ENCODE assay signal across 18 mouse cellular contexts in genomic region chr4:135597571-135597970, GRCm38 (mm10). TPM values are rescaled to one million over a fixed set of nuclear protein-coding genes. Genes with fewer than 3 reads are reported as not detected.
DNase-seq lines count a peak whose midpoint lies in the region; ATAC-seq and TF ChIP-seq lines count a peak whose summit lies in the region.
"Had no signal": no experiment of that assay in that cellular context is flagged by ENCODE, and none has a peak within 500 bp of the region (broad histone marks: within the 10 kb centered on the region; RNA-seq: fewer than 3 reads in every experiment).

No protein-coding gene starts in this region.

- H3K9me3 ChIP-seq in heart, postnatal 0 days (replicated peaks; ENCODE audit: control insufficient read depth, low read length) = peaks cover 8% of the 10 kb centered on the region; the same call in 1 of the 2 replicates
- no peaks in the 10 kb centered on the region for H3K9me3 ChIP-seq in midbrain, embryonic 15.5 days

- H3K4me2 ChIP-seq in heart, postnatal 0 days (ENCODE audit: low read depth, low read length) = no peak overlapping the region
- no peak overlapping the region for H3K4me2 ChIP-seq in midbrain, embryonic 15.5 days
- H3K4me2 ChIP-seq: embryonic facial prominence, embryonic 13.5 days; midbrain, embryonic 12.5 days; neural tube, embryonic 12.5 days had no signal

- no peak overlapping the region for H3K4me3 ChIP-seq in heart, postnatal 0 days (ENCODE audit: low read depth, low read length)
- no peak overlapping the region for H3K4me3 ChIP-seq in midbrain, embryonic 15.5 days
- H3K4me3 ChIP-seq: embryonic facial prominence, embryonic 13.5 days; gastrocnemius, adult 2 months; heart, adult 2 months; midbrain, embryonic 12.5 days; neural tube, embryonic 12.5 days had no signal

- intact Hi-C loops in heart, postnatal 10 days (cut with DNase I) = no loop called here

- no peak overlapping the region for H3K9ac ChIP-seq in heart, postnatal 0 days (replicated peaks; ENCODE audit: low read depth, low read length)
- H3K9ac ChIP-seq in midbrain, embryonic 15.5 days = no peak overlapping the region
- H3K9ac ChIP-seq: embryonic facial prominence, embryonic 13.5 days; midbrain, embryonic 12.5 days; neural tube, embryonic 12.5 days had no signal

- no peak for TF ChIP-seq CTCF in heart, postnatal 0 days (IDR thresholded peaks at IDR 0.05; ENCODE audit: low read depth)

- ATAC-seq in heart, postnatal 0 days (ENCODE audit: insufficient read depth, low read depth) = peak; percentile 27
- no peak for ATAC-seq in midbrain, embryonic 15.5 days (replicated peaks)
- ATAC-seq: forebrain, embryonic 14.5 days had no signal

- H3K27ac ChIP-seq in heart, postnatal 0 days (ENCODE audit: low read depth) = no peak overlapping the region
- H3K27ac ChIP-seq in midbrain, embryonic 15.5 days = no peak overlapping the region
- H3K27ac ChIP-seq: embryonic facial prominence, embryonic 13.5 days; gastrocnemius, adult 2 months; heart, adult 2 months; midbrain, embryonic 12.5 days; neural tube, embryonic 12.5 days had no signal

- peaks cover 8% of the 10 kb centered on the region; the same call in 1 of the 2 replicates for H3K4me1 ChIP-seq in heart, postnatal 0 days (ENCODE audit: control insufficient read depth, insufficient read depth)
- peaks cover 8% of the 10 kb centered on the region for H3K4me1 ChIP-seq in midbrain, embryonic 15.5 days

- no peak for TF ChIP-seq EP300 in heart, postnatal 0 days (IDR thresholded peaks at IDR 0.05; ENCODE audit: low read depth)

- H3K27me3 ChIP-seq in heart, postnatal 0 days (ENCODE audit: control insufficient read depth, insufficient read depth, low read length) = no peaks in the 10 kb centered on the region
- H3K27me3 ChIP-seq in midbrain, embryonic 15.5 days (replicated peaks) = no peaks in the 10 kb centered on the region
- H3K27me3 ChIP-seq: embryonic facial prominence, embryonic 13.5 days; midbrain, embryonic 12.5 days; neural tube, embryonic 12.5 days had no signal

- DNase-seq in heart, postnatal 0 days (ENCODE audit: low spot score) = no peak
- no peak for DNase-seq in heart, postnatal 10 days
- peak; percentile 11 for DNase-seq in lung, postnatal 36 days
- DNase-seq in lung, postnatal 10 days = no peak
- peak; percentile 14 to 23 for DNase-seq in kidney, postnatal 4 days
- DNase-seq in urinary bladder, postnatal 25 days (ENCODE audit: low spot score) = peak; percentile 54
- no peak for DNase-seq in right cerebral cortex, postnatal 36 days (ENCODE audit: low spot score in 2 of 2)
- DNase-seq: B cell, adult 2 months; gastrocnemius, adult 2 months; heart, adult 2 months; lung, adult 2 months; thymus, postnatal 25 days had no signal

- WGBS in heart, postnatal 0 days = 88% methylated on average over 5 of the region's 5 CpGs
- whole genome bisulfite sequencing in midbrain, embryonic 15.5 days = 92% methylated on average over 5 of the region's 5 CpGs

- no peaks in the 10 kb centered on the region for H3K36me3 ChIP-seq in heart, postnatal 0 days (replicated peaks; ENCODE audit: control insufficient read depth, insufficient read depth, low read length)
- no peaks in the 10 kb centered on the region for H3K36me3 ChIP-seq in midbrain, embryonic 15.5 days (replicated peaks)
- H3K36me3 ChIP-seq: embryonic facial prominence, embryonic 13.5 days; midbrain, embryonic 12.5 days; neural tube, embryonic 12.5 days had no signal

RNA-seq across cellular contexts. Expression of gene Grhl3, which starts 24.1 kb away (rescaled TPM):
- total RNA-seq in heart, postnatal 0 days (2014; rRNA removed; ENCODE audit: low replicate concordance) = 1.8 and 1.9 TPM in 2 replicates
- polyA plus RNA-seq in heart, postnatal 0 days (2015; fragmentation: Nextera tagmentation; extraction: Ambion mirVana) = 1.4 and 1.9 TPM in 2 replicates
- under 1 TPM; 0.27 to 0.43 TPM for total RNA-seq in heart, postnatal 10 days (2021)
- polyA plus RNA-seq in midbrain, embryonic 15.5 days (2015; fragmentation: Nextera tagmentation; extraction: Ambion mirVana) = 1.5 TPM in 2 replicates
- total RNA-seq: gastrocnemius, adult 2 months; hematopoietic stem cell, adult 5-6 weeks had no signal

Comparison
In these comparisons a context has a peak if more than half of its experiments do, and no peak if none do; other contexts are left out.
1. DNase-seq: peak in lung, postnatal 36 days (single experiment), kidney, postnatal 4 days (2 of 2) and urinary bladder, postnatal 25 days (single experiment); none in heart, postnatal 0 days (single experiment), heart, postnatal 10 days (0 of 2), lung, postnatal 10 days (single experiment) and right cerebral cortex, postnatal 36 days (0 of 2).